Mouse (Mus musculus): ENCODE results near the gene Smurf1.

The Smurf1 gene

DNA sequence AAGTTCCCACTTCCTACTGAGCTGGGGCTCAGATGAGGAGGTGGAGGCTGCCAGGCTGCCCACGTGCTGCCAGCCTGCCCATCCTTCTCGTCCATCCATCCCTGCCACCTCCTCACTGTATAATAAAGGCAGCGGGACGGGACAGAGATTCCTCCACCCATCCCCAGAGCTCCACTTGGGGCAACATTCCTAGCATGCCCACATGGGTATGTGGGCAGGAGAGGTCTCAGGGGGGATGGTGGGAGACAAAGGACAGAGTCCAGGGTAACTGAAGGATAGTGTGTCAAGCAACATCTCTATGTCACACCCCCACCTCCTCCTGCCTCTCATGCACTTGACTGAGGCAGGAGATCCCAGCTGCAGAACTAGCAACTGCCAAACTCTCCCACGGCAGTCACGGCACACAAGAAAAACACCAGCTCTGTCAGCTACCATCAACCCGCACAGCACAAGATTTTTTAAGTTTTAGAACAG, 51.2 kb downstream of the Smurf1 start:
- no peak for DNase-seq (ENCODE audit: low spot score in 2 of 2)

DNA sequence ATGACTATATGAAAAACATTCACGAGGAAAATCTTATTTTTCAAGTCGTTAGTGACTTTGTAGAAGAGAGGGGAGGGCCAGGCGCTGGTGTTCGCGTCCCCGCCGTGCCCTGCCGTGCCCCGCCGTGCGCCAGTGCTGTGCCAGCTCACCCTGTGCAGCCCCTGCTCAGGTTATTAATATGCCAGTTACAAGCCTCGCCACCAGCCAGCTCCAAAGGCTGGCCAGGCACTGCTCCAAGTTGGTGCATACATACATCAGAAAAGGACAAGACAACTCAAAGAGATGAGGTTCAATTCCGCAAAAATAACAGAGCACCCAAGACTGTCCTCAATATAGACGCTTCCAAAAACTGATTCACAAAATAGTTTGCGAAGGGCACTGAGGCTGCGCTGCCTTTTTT, 51.7 kb downstream of the Smurf1 start:
- DNase-seq (ENCODE audit: low spot score in 2 of 2) = no peak

DNA sequence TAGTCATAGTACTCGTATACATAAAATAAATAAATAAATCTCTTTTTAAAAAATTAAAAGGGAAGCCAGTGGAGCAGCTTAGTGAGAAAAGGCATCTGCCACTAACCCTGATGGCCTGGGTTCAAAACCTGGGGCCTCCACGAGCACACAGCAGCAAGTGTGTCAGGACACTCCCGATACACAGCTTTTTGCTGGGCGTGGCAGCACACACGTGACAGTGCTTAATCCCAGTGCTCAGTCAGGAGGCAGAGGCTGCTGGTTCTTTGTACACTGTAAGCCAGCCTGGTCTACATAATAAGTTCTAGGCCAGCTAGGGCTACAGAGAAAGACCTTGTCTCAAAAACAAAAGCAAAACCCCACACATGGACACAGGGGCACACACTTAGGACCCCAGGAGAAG, 52.3 kb downstream of the Smurf1 start:
- no peak for DNase-seq (ENCODE audit: low spot score in 2 of 2)

DNA sequence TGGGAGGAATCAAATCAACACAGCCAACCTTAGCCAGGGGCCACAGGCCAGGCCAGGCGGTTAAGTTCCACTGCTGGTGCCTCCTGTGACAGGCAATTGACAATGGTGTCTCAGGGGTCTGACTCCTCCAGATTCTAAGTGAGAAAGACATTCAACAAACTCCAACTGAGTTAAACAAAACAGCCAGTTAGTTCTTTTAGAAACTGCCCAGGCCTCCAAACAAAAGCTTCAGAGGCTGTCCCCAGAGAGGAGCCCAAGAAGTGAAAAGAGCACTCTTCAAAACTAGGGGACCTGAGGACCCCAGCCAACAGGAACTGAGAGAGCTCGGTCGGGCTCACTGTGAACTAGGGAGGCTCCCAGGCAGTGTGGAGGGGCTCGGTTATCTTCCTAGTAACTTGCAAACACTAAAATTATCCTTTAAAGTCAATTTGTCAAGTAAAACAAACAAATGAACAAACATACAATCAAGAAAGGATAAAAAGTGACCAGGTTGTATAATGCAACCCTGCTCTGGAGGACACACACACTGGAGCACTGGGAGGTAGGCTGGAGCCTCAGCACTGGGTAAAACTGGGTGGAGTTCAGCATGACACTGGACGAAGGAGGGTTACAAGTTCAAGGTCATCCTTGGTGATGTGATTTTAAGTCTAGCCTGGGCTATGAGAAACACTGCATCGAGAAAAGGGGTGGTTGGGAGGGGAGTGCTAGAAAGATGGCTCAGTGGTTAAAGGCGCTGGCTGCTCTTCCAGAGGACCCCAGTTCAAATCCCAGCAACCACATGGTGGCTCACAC, 52.9 kb downstream of the Smurf1 start:
- DNase-seq (ENCODE audit: low spot score in 2 of 2) = no peak

DNA sequence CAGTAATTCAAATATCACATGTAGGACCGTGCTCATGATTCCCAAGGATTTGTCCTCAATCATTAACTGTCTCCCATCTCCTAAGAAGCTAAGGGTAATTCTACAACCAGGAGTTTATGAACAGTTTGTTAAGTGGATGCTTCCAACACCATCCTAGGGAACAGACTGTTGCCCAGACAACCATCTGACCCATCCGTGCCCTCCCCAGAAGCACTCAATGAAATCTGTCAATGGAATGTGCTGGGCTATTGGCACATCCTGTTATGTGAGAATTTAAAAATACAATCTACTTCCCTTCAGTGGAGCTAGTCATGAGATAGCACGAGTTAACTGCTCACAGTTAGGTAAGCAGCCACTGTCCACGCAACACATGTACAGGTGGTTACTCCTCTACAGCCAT, 56.1 kb downstream of the Smurf1 start:
- no peak for DNase-seq (ENCODE audit: low spot score in 2 of 2)

DNA sequence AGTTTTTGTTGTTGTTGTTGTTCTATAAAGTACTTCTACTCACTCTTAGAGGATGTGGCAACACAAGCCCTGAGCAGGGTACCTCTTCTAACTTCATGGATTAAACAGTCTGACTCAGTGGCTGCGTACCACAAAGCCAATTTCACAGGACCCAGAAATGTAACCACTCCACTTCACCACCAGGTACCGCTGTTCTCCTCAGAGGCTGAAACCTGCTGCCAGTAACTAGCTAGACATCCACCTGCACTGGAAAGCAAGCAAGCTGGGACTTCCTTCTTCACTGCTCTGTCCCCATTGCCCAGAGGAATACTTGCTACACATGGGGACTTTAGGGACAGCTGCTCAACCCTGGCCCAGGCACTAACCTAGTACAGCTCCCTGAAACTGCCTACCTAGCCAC, 58.1 kb downstream of the Smurf1 start:
- DNase-seq (ENCODE audit: low spot score in 2 of 2) = no peak

DNA sequence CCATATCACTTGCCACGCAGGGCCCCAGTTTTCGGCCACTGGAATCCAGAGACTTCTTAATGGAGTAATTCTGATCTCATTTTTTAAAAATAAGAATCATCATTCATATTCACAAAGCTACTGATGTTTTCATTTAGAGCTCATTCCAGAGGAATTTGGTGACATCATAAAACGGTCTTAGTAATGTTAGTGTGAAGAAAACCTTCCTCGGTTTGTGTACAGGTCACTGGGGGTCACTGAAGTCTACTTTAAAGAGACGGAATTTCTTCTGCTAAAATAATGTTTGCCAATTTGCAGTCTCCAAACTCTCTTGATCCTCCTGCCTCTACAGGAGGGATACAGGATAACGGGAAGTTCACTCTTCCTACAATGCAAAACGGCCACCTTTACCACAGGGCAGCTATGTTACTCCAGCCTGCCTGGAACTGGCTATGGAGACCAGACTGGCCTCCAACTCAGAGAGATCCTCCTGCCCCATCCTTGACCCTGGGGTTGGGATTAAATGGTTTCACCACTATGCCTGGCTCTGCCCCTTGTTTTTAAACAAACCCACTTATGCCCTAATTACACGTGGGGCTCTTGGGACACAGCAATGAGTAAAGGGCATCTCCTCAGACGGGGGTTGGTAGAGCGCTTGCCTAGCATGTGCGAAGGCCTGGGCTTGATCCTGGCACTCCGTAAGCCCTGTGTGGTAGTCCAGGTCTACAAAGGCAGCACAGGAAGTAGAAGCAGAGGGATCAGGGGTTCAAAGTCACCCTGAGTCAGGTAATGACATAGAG, 61.1 kb downstream of the Smurf1 start:
- no peak for DNase-seq (ENCODE audit: low spot score in 2 of 2)

DNA sequence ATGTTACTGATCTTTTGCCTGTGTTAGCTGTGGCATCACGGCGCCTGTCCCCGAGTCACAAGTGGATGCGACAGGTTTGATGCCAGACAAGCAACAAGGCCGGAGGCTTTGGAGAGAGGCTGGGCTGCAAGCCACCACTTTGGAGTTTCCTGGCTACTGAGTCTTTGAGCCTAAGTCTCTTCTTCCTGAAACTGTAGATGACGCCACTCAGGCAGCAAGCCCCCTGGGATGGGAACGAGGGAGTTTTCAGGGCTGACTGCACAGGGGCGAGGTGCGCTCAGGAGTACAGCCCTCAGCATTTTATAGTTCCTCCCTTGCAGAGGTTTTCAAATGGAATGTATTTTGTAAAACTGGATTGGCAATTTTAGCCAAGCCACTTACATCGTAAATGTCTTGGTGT, 63.9 kb downstream of the Smurf1 start:
- no peak for DNase-seq (ENCODE audit: low spot score in 2 of 2)

DNA sequence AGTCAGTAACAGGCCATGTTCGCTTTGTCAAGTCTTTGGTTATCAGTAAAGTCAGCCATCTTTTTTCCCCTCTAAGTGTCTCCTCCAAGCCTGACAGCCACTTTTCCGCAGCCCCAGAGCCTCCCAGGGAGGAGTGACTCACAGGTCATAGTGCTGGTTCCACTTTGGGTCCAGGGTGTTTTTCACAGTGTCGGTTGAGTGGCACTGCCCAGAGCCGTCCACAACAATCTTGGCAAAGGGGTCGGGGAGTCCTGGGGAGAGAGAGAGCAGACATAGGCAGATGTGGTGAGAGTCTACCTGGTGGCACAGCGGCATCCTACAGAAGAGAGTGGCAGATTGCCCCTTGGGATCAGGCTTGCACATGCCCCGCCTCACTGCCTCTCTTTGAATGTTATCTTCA, 64.6 kb downstream of the Smurf1 start:
- DNase-seq (ENCODE audit: low spot score in 2 of 2) = no peak

DNA sequence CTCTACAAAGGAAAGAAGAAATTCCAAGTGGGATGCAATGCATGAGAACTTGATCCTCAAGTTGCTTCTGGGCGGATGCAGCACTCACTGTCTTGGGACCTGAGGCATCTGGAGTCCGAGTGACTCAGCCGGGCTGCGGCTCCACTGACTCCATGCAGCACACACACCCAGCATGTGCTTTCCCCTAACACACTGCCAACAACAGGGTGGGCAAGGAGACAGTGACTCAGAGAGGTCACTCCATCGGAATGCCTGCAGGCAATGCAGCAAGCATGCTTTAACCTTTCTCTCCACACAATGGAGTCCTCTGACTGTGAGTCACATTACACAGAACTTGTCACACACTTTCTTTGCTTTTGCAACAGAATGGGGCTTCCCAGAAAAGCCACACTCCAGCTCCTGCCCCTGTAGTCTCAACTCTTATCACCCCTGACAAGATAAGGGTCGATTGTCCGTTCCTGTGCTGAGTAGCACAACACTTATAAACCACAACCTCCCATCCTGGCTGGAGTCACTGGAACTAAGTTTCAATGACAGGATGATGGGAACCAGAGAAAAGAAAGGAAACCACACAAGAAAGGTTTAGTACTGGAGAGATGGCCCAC, 67.1 kb downstream of the Smurf1 start:
- no peak for DNase-seq (ENCODE audit: low spot score in 2 of 2)

DNA sequence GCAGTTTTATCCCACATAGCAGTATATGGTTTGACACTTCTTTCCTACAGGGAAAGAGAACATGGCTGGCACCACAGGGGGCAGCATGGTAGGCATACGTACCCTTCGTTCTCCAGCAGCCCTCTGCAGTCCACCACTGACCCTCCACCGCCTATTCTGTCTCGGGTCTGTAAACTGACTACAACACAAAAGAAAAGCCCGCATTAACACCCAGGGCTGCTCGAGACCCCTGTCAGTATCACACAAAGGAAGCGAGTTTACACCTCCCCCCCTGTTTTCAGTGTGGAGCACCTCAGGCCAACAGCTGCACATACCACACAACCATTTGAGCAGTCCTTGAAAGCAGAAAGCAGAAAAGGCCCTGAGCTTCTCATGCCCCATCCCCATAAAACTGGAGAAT, 67.8 kb downstream of the Smurf1 start:
- DNase-seq (ENCODE audit: low spot score in 2 of 2) = no peak

DNA sequence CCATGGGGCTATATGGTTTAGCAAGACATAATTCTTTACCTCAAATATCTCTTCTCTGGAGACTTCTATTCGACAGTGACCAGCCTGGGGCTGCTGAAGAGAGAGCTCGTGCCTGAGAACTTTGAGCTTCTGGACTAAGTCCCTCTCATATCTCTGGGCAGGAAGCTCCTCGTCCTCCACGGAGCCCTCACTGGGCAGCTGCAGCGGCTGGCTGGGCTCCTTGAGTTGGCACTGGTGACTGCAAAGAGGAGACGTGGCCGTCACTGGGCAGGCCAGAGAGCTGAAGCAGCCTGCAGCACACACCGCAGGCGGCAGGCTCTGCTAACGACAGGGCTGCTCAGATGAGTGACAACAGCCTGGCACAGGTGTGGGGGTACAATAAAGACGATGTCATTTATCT, 74.4 kb downstream of the Smurf1 start:
- DNase-seq (ENCODE audit: low spot score in 2 of 2) = no peak

DNA sequence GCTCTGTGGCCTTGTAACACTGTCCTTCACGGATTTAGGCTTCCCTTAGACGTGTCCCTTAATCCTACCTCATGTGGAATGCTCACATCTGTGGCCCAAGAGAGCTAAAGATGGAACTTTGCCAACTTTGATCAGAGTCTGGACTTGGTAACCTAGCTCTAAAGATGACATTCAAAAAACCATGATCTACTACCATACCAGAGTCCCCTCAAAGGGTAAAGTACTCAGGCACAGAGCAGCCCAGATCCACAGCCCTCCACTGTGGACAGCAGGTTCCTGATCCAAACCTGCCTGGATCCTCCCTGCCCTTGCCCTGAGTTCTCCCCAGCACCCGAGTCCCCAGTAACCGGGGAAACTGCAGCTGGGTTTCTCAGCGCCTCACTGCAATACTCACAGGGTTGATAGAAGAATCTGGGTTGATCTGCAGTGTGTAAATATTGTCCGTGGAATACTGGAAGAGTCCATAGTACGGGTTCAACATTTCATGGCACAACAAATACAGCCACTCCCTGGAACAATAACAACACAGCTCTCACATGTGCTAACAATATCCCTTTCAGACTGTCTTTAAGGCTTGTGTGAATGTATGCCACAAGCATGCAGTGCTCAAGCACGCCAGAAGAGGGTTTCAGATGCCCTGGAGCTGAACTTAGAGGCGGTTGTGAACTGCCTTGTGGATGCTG, 79.5 kb downstream of the Smurf1 start:
- no peak for DNase-seq (ENCODE audit: low spot score in 2 of 2)

DNA sequence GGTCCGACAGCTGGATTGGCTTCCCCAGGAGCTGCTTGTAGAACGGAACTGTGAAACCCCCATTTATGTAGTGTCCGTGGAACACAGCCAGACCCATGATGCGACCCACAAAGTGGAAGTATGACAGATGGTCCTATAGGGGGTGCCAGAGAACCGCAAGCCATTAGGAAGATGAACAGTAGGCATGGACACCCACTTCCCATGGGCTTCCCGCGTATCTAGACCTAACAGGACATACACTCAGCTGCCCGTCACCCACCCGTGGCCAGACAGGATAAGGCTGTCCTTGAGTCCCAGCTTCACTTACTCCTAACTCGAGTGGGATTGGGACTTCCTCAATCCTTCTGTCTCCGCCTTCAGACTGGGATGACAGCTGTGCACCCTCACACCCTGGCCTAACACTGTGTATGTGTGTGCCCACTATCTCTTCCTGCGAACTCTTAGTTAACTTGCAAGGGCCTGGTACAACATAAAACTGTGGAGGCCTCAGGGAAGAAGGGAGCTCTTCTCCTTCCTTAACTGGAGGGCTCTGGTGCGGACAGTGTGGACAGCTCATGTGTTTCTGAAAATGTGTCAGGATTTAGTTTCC, 80.9 kb downstream of the Smurf1 start:
- DNase-seq (ENCODE audit: low spot score in 2 of 2) = no peak

DNA sequence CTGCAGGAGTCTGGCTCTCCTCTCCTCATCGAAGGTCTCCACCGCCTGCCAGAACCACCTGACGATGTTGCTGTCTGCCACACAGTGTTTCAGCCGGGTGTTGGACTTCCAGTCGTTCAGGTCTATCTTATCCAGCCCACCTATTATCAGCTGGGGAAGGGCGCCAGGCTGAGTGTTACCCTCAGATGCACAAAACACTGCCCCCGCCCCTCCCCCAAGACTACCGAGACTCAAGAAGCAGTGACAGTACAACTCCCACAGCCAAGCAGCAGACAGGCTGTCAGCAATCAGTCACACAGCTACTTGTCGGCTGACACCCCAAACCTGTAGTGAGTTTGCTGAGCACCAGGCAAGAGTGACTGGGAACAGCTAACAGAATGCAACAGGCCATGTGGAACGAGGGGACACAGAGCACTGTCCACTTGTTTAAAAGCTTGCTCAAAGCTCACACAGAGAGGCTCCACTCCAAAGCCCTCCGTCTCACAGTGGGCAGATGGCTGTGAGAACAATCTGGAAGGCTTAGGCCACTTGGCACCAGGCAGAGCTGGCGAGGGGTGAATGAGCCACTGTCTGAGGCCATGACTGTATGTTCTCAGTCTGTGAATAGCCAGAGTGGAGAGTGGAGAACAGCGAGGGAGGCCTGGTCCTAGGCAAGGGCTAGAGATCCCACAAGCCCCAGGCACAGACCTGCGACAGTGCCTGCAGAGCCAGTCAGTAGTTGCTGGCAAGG, 83.8 kb downstream of the Smurf1 start:
- DNase-seq (ENCODE audit: low spot score in 2 of 2) = no peak

DNA sequence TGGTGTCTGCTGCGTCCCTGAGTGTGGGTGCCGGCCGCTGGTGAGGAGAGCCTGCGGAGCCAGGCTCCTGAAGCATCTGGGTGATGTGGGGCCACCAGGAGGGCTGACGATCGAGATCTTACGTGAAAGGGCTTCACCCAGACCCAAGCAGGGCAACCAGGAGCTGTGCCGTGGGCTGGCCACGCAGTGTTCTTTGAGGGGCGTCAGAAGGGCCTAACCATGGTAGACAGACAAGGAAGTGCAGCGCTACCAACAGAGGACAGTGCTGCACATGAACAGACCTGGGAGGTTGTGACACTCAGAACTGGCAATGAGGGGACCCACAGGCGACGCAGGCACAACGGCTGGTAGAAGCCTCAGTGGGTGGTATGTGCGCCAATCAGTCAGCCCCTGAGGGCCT, 88.6 kb downstream of the Smurf1 start:
- DNase-seq (ENCODE audit: low spot score in 2 of 2) = no peak

DNA sequence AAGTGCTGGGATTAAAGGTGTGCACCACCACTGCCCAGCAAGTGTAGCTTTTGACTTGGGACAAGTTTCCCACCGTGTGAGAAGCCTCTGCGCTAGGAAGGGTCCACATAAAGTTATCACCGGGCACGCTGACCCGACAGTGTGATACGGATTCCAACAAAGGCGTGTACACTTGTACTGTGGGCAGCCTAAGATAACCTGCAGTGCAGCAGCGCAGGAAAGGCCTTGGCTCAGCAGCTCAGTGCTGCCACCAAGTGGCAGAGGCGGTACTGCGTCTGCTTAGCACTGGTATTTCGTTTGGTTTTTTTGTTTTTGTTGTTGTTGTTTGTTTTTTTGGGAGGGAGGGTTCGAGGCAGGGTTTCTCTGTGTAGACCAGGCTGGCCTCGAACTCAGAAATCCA, 89.8 kb downstream of the Smurf1 start:
- DNase-seq (ENCODE audit: low spot score in 2 of 2) = peak; percentile 57 to 87

DNA sequence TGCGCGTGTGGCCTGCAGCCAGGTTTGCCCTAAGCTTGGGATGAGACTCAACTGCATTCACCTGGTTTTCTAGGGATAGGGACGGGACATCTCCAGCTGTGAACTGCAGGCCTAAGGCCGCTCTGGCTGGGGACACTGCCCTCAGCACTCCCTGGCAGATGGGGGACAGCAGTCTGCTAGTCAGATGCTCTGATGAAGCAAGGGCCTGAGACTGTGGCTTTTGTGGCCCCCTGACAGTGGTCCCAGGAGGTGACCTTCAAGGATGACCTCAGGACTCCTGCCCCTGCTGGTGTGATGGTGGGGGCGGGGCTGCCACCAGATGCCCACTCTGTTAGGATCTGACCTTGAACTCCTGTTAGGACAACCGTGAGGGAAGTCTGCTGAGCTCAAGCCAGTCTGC, 90.4 kb downstream of the Smurf1 start:
- no peak for DNase-seq (ENCODE audit: low spot score in 2 of 2)

DNA sequence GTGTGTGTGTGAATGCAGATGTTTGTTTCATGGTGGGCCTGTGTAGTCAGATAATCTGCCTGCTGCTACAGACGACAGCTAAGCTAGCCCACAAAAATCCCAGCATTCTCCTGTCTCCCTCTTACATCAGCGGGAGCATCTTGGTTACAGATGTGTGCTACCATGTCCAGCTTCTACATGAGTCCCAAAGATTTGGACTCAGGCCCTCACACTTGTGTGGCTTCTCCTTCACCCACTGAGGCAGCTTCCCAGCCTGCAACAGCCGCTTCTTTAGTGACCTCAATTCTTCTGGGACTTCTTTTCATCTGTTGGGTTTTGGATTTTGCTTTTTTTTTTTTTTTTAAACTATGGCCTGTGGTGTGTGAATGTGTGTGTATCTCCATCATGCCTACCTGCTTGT, 92.8 kb downstream of the Smurf1 start:
- no peak for DNase-seq (ENCODE audit: low spot score in 2 of 2)

DNA sequence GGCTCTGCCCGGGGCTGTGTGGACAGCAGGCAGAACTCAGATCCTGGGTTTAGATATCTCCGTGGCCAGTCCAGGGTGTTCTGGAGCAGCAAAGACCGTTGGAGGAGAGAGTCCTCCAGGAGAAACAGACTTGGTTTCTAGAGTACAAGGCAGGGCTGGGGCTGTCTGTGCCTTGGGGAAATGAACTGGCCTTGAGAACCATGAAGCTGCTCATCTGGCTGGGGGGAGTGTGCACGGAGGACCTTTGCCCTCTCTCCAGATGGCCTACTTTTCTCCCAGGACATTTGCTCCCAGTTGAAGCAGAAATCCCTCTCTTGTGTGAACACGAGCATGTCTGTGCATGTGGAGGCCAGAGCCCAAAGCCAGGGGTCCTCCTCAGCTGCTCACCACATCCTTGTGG, 93.3 kb downstream of the Smurf1 start:
- DNase-seq (ENCODE audit: low spot score in 2 of 2) = no peak

DNA sequence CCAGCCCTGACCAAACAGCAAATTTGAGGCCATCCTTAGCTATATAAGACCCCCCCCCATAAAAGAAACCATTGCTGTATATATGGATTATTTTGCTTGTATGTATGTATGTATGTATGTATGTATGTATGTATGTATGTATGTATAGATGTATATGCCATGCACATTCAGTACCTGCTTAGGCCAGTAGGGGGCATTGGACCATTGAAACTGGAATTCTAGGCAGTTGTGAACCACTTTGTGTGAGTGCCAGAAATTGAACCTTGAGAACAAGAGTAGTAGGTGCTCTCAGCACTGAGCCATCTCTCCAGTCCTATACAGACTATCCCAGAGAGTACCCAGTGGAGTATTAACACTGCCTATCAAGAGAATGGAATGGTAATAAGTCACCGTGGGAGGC, 93.9 kb downstream of the Smurf1 start:
- DNase-seq (ENCODE audit: low spot score in 2 of 2) = no peak
